Mouse (Mus musculus) embryonic facial prominence, embryonic 11.5 days (tissue): ENCODE results near the gene Ppm1g. TPM values are rescaled to one million over a fixed set of nuclear protein-coding genes. Genes with fewer than 3 reads are reported as not detected.
"Not testable (repeated sequence)": the region's sequence is repeated elsewhere in the genome, so short reads cannot be mapped to it uniquely, and the experiment has no call there.

Experiments used
- ATAC-seq: fragments of 200-750 bp; cut with Nextera tagmentation; replicated peaks from 2 replicates; pipeline ENCODE4 v1.8.0; 2017; ENCODE audit warnings: low read depth; ENCODE audit not compliant: insufficient number of reproducible peaks, low FRiP score, low TSS enrichment
- DNase-seq: peaks from one replicate; pipeline ENCODE4 v3.0.0-alpha.2; 2015; ENCODE audit warnings: low spot score
- H3K27ac ChIP-seq: fragments of 300-500 bp; sonication (generic); replicated peaks from 2 replicates; pipeline ENCODE4 v1.5.1; 2014; ENCODE audit warnings: mild to moderate bottlenecking, low read depth, low read length, control low read depth
- H3K27me3 ChIP-seq: fragments of 300-500 bp; sonication (generic); 2 replicates; pipeline ENCODE4 v1.6.1; 2014; ENCODE audit warnings: mild to moderate bottlenecking, low read length, moderate library complexity, mixed read lengths; ENCODE audit not compliant: control insufficient read depth, insufficient read depth
- H3K36me3 ChIP-seq: fragments of 300-500 bp; sonication (generic); replicated peaks from 2 replicates; pipeline ENCODE4 v1.6.1; 2014; ENCODE audit warnings: low read depth, mild to moderate bottlenecking, low read length, moderate library complexity, mixed read lengths; ENCODE audit not compliant: control insufficient read depth, insufficient read depth
- H3K4me1 ChIP-seq: fragments of 300-500 bp; sonication (generic); 2 replicates; pipeline ENCODE4 v1.6.1; 2014; ENCODE audit warnings: low read length, mixed read lengths; ENCODE audit not compliant: control insufficient read depth, insufficient read depth
- H3K4me2 ChIP-seq: fragments of 300-500 bp; sonication (generic); 2 replicates; pipeline ENCODE4 v1.6.1; 2014; ENCODE audit warnings: low read depth, mild to moderate bottlenecking, control low read depth, low read length, moderate library complexity
- H3K4me3 ChIP-seq: fragments of 300-500 bp; sonication (generic); 2 replicates; pipeline ENCODE4 v1.5.1; 2014; ENCODE audit warnings: low read depth, low read length, control low read depth
- H3K9ac ChIP-seq: fragments of 300-500 bp; sonication (generic); replicated peaks from 2 replicates; pipeline ENCODE4 v1.6.1; 2014; ENCODE audit warnings: mild to moderate bottlenecking, control low read depth, low read length
- H3K9me3 ChIP-seq: fragments of 300-500 bp; sonication (generic); replicated peaks from 2 replicates; pipeline ENCODE4 v1.6.1; 2016; ENCODE audit warnings: mild to moderate bottlenecking, low read length, inconsistent platforms, mixed read lengths; ENCODE audit not compliant: control insufficient read depth
- WGBS: fragments of 180-500 bp; shearing (Covaris S2); extraction: QIAGEN DNeasy Blood & Tissue Kit; methylation state at CpG from one replicate; pipeline ENCODE4 v1.1.7; 2014; 5-methylcytosine and 5-hydroxymethylcytosine counted together
- polyA plus RNA-seq: library from polyadenylated mRNA; unstranded; fragments of >200 nt; fragmentation: Nextera tagmentation; extraction: Ambion mirVana; gene quantifications from 2 replicates; pipeline ENCODE4 v1.2.1, GENCODE M21; 2014

Gene Ppm1g
- polyA plus RNA-seq, 1 experiment from 2014 or later, result 142 TPM

- ATAC-seq, result no peak
- DNase-seq, result no peak
These were observed 2.2 kb downstream of the Ppm1g start for GRCm38 (mm10) chr5:31218294-31218693.

DNA sequence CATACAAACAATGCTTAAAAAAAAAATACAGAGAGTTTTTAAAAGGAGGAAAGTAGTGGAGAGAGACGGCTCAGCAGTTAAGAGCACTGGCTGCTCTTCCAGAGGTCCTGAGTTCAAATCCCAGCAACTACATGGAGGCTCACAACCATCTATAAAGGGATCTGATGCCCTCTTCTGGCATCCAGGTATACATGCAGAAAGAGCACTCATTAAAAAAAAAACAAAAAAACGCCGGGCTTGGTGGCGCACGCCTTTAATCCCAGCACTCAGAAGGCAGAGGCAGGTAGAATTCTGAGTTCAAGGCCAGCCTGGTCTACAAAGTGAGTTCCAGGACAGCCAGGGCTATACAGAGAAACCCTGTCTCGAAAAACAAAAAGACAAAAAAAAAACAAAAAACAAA is 3.9 kb downstream of the Ppm1g start:
- H3K9ac ChIP-seq, ATAC-seq, H3K27me3 ChIP-seq, H3K36me3 ChIP-seq, DNase-seq, H3K4me1 ChIP-seq, H3K4me2 ChIP-seq, H3K27ac ChIP-seq, H3K9me3 ChIP-seq, H3K4me3 ChIP-seq: not testable (repeated sequence)
- WGBS, result 88% methylated on average over 6 of the region's 6 CpGs

More at GRCm38 (mm10) chr5:31218294-31218693, 2.2 kb downstream of the Ppm1g start:
- no peak overlapping the region for H3K27ac ChIP-seq
- 65% methylated on average over 7 of the region's 7 CpGs for WGBS
- no peak overlapping the region for H3K9ac ChIP-seq
- no peak overlapping the region for H3K4me2 ChIP-seq
- H3K27me3 ChIP-seq, result no peaks in the 10 kb centered on the region
- H3K4me3 ChIP-seq, result no peak overlapping the region
- H3K36me3 ChIP-seq, result no peaks in the 10 kb centered on the region
- no peaks in the 10 kb centered on the region for H3K9me3 ChIP-seq
- no peaks in the 10 kb centered on the region for H3K4me1 ChIP-seq

- 87% methylated on average over 6 of the region's 6 CpGs for WGBS
- no peaks in the 10 kb centered on the region for H3K27me3 ChIP-seq
- no peak overlapping the region for H3K4me2 ChIP-seq
- no peak overlapping the region for H3K27ac ChIP-seq
- no peak overlapping the region for H3K4me3 ChIP-seq
- no peak overlapping the region for H3K9ac ChIP-seq
- peaks cover 5% of the 10 kb centered on the region for H3K9me3 ChIP-seq
- no peak for ATAC-seq
- DNase-seq, result no peak
- H3K36me3 ChIP-seq, result peaks cover 19% of the 10 kb centered on the region
- H3K4me1 ChIP-seq, result no peaks in the 10 kb centered on the region
These were observed 16.1 kb downstream of the Ppm1g start for GRCm38 (mm10) chr5:31204421-31204820.

GRCm38 (mm10) chr5:31203866-31204265 is 16.6 kb downstream of the Ppm1g start:
- no peak overlapping the region for H3K9ac ChIP-seq

GRCm38 (mm10) chr5:31202933-31203332 is 17.6 kb downstream of the Ppm1g start:
- H3K36me3 ChIP-seq, result peaks cover 24% of the 10 kb centered on the region
- 0 out of 2 replicates have a peak, but pooled peaks have one; percentile 8 for ATAC-seq
- H3K9me3 ChIP-seq, result peaks cover 5% of the 10 kb centered on the region
- peak overlapping the region; percentile 81 for H3K9ac ChIP-seq
- DNase-seq, result no peak
- H3K4me2 ChIP-seq, result peak overlapping the region; percentile 65; the same call in 1 of the 2 replicates
- H3K4me1 ChIP-seq, result no peaks in the 10 kb centered on the region
- no peaks in the 10 kb centered on the region for H3K27me3 ChIP-seq
- H3K4me3 ChIP-seq, result peak overlapping the region; percentile 84
- peak overlapping the region; percentile 52; the same call in 1 of the 2 replicates for H3K27ac ChIP-seq
- 85% methylated on average over 7 of the region's 7 CpGs for WGBS

More at GRCm38 (mm10) chr5:31203866-31204265, 16.6 kb downstream of the Ppm1g start:
- no peak overlapping the region for H3K27ac ChIP-seq
- no peak overlapping the region for H3K4me3 ChIP-seq
- no peak for ATAC-seq
- H3K9me3 ChIP-seq, result peaks cover 5% of the 10 kb centered on the region
- no peaks in the 10 kb centered on the region for H3K27me3 ChIP-seq
- 95% methylated on average over 2 of the region's 2 CpGs for WGBS
- H3K4me1 ChIP-seq, result no peaks in the 10 kb centered on the region
- DNase-seq, result no peak
- H3K4me2 ChIP-seq, result no peak overlapping the region
- peaks cover 19% of the 10 kb centered on the region for H3K36me3 ChIP-seq

- ATAC-seq, result peak; percentile 96
- DNase-seq, result peak; percentile 98
- peak within 1 kb of the TSS; percentile 81 for H3K9ac ChIP-seq
- H3K4me3 ChIP-seq, result peak within 1 kb of the TSS; percentile 84
- H3K4me1 ChIP-seq, result no peaks in the 10 kb centered on the region
- peak within 1 kb of the TSS; percentile 65 for H3K27ac ChIP-seq
- H3K27me3 ChIP-seq, result no peaks in the 10 kb centered on the region
- WGBS, result under 1% methylated on average over 53 of the region's 53 CpGs
- H3K4me2 ChIP-seq, result peak within 1 kb of the TSS; percentile 65
- peaks cover 31% of the 10 kb centered on the region for H3K36me3 ChIP-seq
- H3K9me3 ChIP-seq, result peaks cover 5% of the 10 kb centered on the region
These were observed 18.5 kb downstream of the Ppm1g start, which contains the start of gene Zfp513 for GRCm38 (mm10) chr5:31201742-31202590. Zfp513 (minus strand) TSS chr5:31202303.

DNA sequence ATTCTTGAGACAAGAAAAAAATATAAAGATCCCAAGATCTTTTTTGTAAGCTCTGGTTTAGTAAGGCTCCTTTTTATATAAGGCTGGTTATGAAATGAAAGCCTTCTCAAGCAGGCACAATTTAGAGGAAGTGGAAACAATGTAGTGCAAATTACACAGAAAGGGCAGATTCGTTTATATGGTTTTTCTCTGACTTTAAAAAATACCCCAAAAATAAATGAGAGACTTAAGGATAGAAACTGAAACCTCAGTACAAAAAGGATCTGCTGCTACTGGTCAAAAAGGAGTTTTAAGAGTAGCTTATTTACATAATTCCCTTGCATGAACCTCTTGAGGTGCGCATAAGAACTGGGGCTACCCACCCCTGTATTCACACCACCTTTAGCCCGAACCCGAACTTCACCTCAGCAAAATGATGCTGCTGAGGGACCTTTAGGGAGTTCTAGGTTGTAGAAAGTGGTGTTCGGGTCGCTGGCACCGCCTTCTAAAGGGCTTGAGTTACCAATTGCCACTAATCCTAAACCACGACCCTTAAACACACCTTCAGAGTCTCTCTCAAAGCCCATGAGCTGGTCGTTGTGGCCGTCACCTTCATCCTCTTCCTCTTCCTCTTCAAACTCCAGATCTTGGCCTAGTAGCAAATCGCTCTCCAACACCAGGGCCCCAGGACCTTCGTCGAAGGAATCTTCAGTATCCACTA is 19.3 kb downstream of the Ppm1g start:
- peak overlapping the region; percentile 65 for H3K27ac ChIP-seq
- DNase-seq (no peak), ATAC-seq (no peak)
- H3K9me3 ChIP-seq, result peaks cover 5% of the 10 kb centered on the region
- peak overlapping the region; percentile 81 for H3K9ac ChIP-seq
- no peaks in the 10 kb centered on the region for H3K4me1 ChIP-seq
- WGBS, result 18% methylated on average over 13 of the region's 13 CpGs
- H3K4me3 ChIP-seq, result peak overlapping the region; percentile 84
- no peaks in the 10 kb centered on the region for H3K27me3 ChIP-seq
- peak overlapping the region; percentile 61 for H3K4me2 ChIP-seq
- H3K36me3 ChIP-seq, result peaks cover 33% of the 10 kb centered on the region
